Mouse (Mus musculus) cerebellum, adult 9-10 months (tissue): ENCODE measurements around the gene Gimap4.

Experiments
- DNase-seq: peaks from one replicate; pipeline ENCODE4 v3.0.0; 2022

Gene Gimap4

GRCm38 (mm10) chr6:48684319-48684718 is at the start of gene Gimap4:
Gimap4 (plus strand) TSS chr6:48684549.
- DNase-seq = no peak

GRCm38 (mm10) chr6:48635105-48635504 is 49.2 kb upstream of the Gimap4 start:
- DNase-seq = no peak

- DNase-seq = no peak
Observed at GRCm38 (mm10) chr6:48636515-48636914, 47.8 kb upstream of the Gimap4 start.

- no peak for DNase-seq
Observed at GRCm38 (mm10) chr6:48637811-48638500, 46.4 kb upstream of the Gimap4 start.

- DNase-seq = no peak
Observed at GRCm38 (mm10) chr6:48638553-48638952, 45.8 kb upstream of the Gimap4 start.

- no peak for DNase-seq
Observed at GRCm38 (mm10) chr6:48641391-48641790, 43.0 kb upstream of the Gimap4 start.

- peak; percentile 71 for DNase-seq
Observed at GRCm38 (mm10) chr6:48642764-48643292, 41.5 kb upstream of the Gimap4 start.

- peak; percentile 60 for DNase-seq
Observed at GRCm38 (mm10) chr6:48645660-48646308, 38.6 kb upstream of the Gimap4 start.

- no peak for DNase-seq
Observed at GRCm38 (mm10) chr6:48646309-48646690, 38.0 kb upstream of the Gimap4 start.

- no peak for DNase-seq
Observed at GRCm38 (mm10) chr6:48646995-48647394, 37.4 kb upstream of the Gimap4 start, which contains the start of gene Gimap8. Gimap8 (plus strand) TSS chr6:48647234.

GRCm38 (mm10) chr6:48647611-48648010 is 36.7 kb upstream of the Gimap4 start:
- DNase-seq = no peak

- no peak for DNase-seq
Observed at GRCm38 (mm10) chr6:48648779-48649178, 35.6 kb upstream of the Gimap4 start.

GRCm38 (mm10) chr6:48650041-48650440 is 34.3 kb upstream of the Gimap4 start:
- DNase-seq = no peak

GRCm38 (mm10) chr6:48658721-48659120 is 25.6 kb upstream of the Gimap4 start:
- no peak for DNase-seq

GRCm38 (mm10) chr6:48664750-48665149 is 19.6 kb upstream of the Gimap4 start:
- DNase-seq = no peak

- no peak for DNase-seq
Observed at GRCm38 (mm10) chr6:48665471-48665870, 18.9 kb upstream of the Gimap4 start.

- no peak for DNase-seq
Observed at GRCm38 (mm10) chr6:48666159-48666586, 18.2 kb upstream of the Gimap4 start.

- no peak for DNase-seq
Observed at GRCm38 (mm10) chr6:48668022-48668421, 16.3 kb upstream of the Gimap4 start.

- DNase-seq = no peak
Observed at GRCm38 (mm10) chr6:48669446-48669969, 14.8 kb upstream of the Gimap4 start.

- DNase-seq = no peak
Observed at GRCm38 (mm10) chr6:48674291-48675058, 9.9 kb upstream of the Gimap4 start.

- DNase-seq = no peak
Observed at GRCm38 (mm10) chr6:48675400-48675930, 8.9 kb upstream of the Gimap4 start.

- no peak for DNase-seq
Observed at GRCm38 (mm10) chr6:48675931-48676859, 8.2 kb upstream of the Gimap4 start, which contains the start of gene Gimap9. Gimap9 (plus strand) TSS chr6:48676129.
